Mouse (Mus musculus) lung, postnatal 0 days (tissue): Measurements from ENCODE around the gene Birc6. TPM values are rescaled to one million over a fixed set of nuclear protein-coding genes. Genes with fewer than 3 reads are reported as not detected.

Source experiments
- ATAC-seq: fragments of 200-750 bp; cut with Nextera tagmentation; 2 replicates; pipeline ENCODE4 v1.8.0; 2017; ENCODE audit warnings: moderate library complexity
- DNase-seq: peaks from one replicate; pipeline ENCODE4 v3.0.0-alpha.2; 2016; ENCODE audit warnings: low spot score
- H3K27ac ChIP-seq: fragments of 300-500 bp; sonication (generic); 2 replicates; pipeline ENCODE4 v1.5.1; 2014; ENCODE audit warnings: antibody characterized with exemption, mild to moderate bottlenecking, low read length, mixed read lengths
- H3K27me3 ChIP-seq: fragments of 300-500 bp; sonication (generic); replicated peaks from 2 replicates; pipeline ENCODE4 v1.6.1; 2014; ENCODE audit warnings: low read length, mixed read lengths; ENCODE audit not compliant: insufficient read depth
- H3K36me3 ChIP-seq: fragments of 300-500 bp; sonication (generic); 2 replicates; pipeline ENCODE4 v1.6.1; 2014; ENCODE audit warnings: low read length, mixed read lengths; ENCODE audit not compliant: insufficient read depth
- H3K4me1 ChIP-seq: fragments of 300-500 bp; sonication (generic); 2 replicates; pipeline ENCODE4 v1.6.1; 2014; ENCODE audit warnings: antibody characterized with exemption, low read depth, low read length, mixed read lengths; ENCODE audit not compliant: insufficient read depth
- H3K4me2 ChIP-seq: fragments of 300-500 bp; sonication (generic); replicated peaks from 2 replicates; pipeline ENCODE4 v1.6.1; 2014; ENCODE audit warnings: low read depth, mild to moderate bottlenecking, low read length, moderate library complexity, mixed read lengths
- H3K4me3 ChIP-seq: fragments of 300-500 bp; sonication (generic); 2 replicates; pipeline ENCODE4 v1.5.1; 2014; ENCODE audit warnings: low read depth, low read length
- H3K9ac ChIP-seq: fragments of 300-500 bp; sonication (generic); replicated peaks from 2 replicates; pipeline ENCODE4 v1.6.1; 2014; ENCODE audit warnings: low read depth, mild to moderate bottlenecking
- H3K9me3 ChIP-seq: fragments of 300-500 bp; sonication (generic); 2 replicates; pipeline ENCODE4 v1.6.1; 2016; ENCODE audit warnings: low read length, mixed read lengths
- CTCF ChIP-seq: IDR thresholded peaks from 2 replicates; pipeline ENCODE4 v1.5.1; 2016; ENCODE audit warnings: antibody characterized with exemption, mild to moderate bottlenecking
- EP300 ChIP-seq: IDR thresholded peaks from 2 replicates; pipeline ENCODE4 v1.6.1; 2016; ENCODE audit warnings: antibody characterized with exemption, mild to moderate bottlenecking, control low read depth
- WGBS: fragments of 180-500 bp; shearing (Covaris S2); extraction: QIAGEN DNeasy Blood & Tissue Kit; methylation state at CpG from one replicate; pipeline ENCODE4 v1.1.7; 2014; 5-methylcytosine and 5-hydroxymethylcytosine counted together
- polyA plus RNA-seq: library from polyadenylated mRNA; unstranded; fragments of >200 nt; fragmentation: Nextera tagmentation; extraction: Ambion mirVana; gene quantifications from 2 replicates; pipeline ENCODE4 v1.2.1, GENCODE M21; 2015

Gene Birc6
- polyA plus RNA-seq, 1 experiment from 2014 or later, result 108 TPM

- Histone ChIP-seq H3K4me2 (no peak overlapping the region), H3K9me3 (no peaks in the 10 kb centered on the region), H3K9ac (no peak overlapping the region), H3K27ac (no peak overlapping the region), H3K4me3 (no peak overlapping the region), H3K27me3 (no peaks in the 10 kb centered on the region), H3K36me3 (peaks cover 11% of the 10 kb centered on the region), H3K4me1 (no peaks in the 10 kb centered on the region)
- ATAC-seq (no peak), DNase-seq (no peak)
- TF ChIP-seq EP300, result no peak
- TF ChIP-seq CTCF, result no peak
- WGBS, result 76% methylated on average over 4 of the region's 4 CpGs
Observed at GRCm38 (mm10) chr17:74500204-74500603, 27.9 kb upstream of the Birc6 start.

GRCm38 (mm10) chr17:74501085-74501484 lies 27.0 kb upstream of the Birc6 start:
- TF ChIP-seq CTCF (no peak), EP300 (no peak)
- ATAC-seq, result no peak
- no peak overlapping the region for H3K4me3 ChIP-seq
- H3K9ac ChIP-seq, result no peak overlapping the region
- peaks cover 5% of the 10 kb centered on the region for H3K36me3 ChIP-seq
- H3K4me2 ChIP-seq, result no peak overlapping the region
- no peak for DNase-seq
- no peaks in the 10 kb centered on the region for H3K27me3 ChIP-seq
- no peaks in the 10 kb centered on the region for H3K4me1 ChIP-seq
- H3K9me3 ChIP-seq, result no peaks in the 10 kb centered on the region
- no peak overlapping the region for H3K27ac ChIP-seq

- WGBS, result 67% methylated on average over 2 of the region's 2 CpGs
Observed at GRCm38 (mm10) chr17:74507934-74508333, 20.2 kb upstream of the Birc6 start.

GRCm38 (mm10) chr17:74508600-74508999 lies 19.5 kb upstream of the Birc6 start:
- Histone ChIP-seq H3K9me3 (no peaks in the 10 kb centered on the region), H3K4me3 (no peak overlapping the region), H3K27me3 (no peaks in the 10 kb centered on the region), H3K27ac (no peak overlapping the region), H3K4me2 (no peak overlapping the region), H3K4me1 (no peaks in the 10 kb centered on the region), H3K36me3 (no peaks in the 10 kb centered on the region), H3K9ac (no peak overlapping the region)
- DNase-seq, result no peak
- TF ChIP-seq EP300 (no peak), CTCF (no peak)
- 83% methylated on average over 3 of the region's 3 CpGs for WGBS
- ATAC-seq, result no peak

More at GRCm38 (mm10) chr17:74507934-74508333, 20.2 kb upstream of the Birc6 start:
- no peaks in the 10 kb centered on the region for H3K27me3 ChIP-seq
- H3K27ac ChIP-seq, result no peak overlapping the region
- no peak overlapping the region for H3K4me2 ChIP-seq
- DNase-seq (no peak), ATAC-seq (no peak)
- TF ChIP-seq CTCF (no peak), EP300 (no peak)
- H3K36me3 ChIP-seq, result no peaks in the 10 kb centered on the region
- H3K4me1 ChIP-seq, result no peaks in the 10 kb centered on the region
- no peaks in the 10 kb centered on the region for H3K9me3 ChIP-seq
- H3K4me3 ChIP-seq, result no peak overlapping the region
- no peak overlapping the region for H3K9ac ChIP-seq

- Histone ChIP-seq H3K9ac (no peak overlapping the region), H3K27me3 (no peaks in the 10 kb centered on the region), H3K4me1 (no peaks in the 10 kb centered on the region), H3K36me3 (no peaks in the 10 kb centered on the region), H3K27ac (no peak overlapping the region), H3K4me2 (no peak overlapping the region), H3K9me3 (no peaks in the 10 kb centered on the region), H3K4me3 (no peak overlapping the region)
- no peak for ATAC-seq
- WGBS, result 80% methylated on average over 2 of the region's 2 CpGs
- DNase-seq, result no peak
- TF ChIP-seq CTCF (no peak), EP300 (no peak)
Observed at GRCm38 (mm10) chr17:74512308-74512707, 15.8 kb upstream of the Birc6 start.

GRCm38 (mm10) chr17:74522797-74523723 lies 5.0 kb upstream of the Birc6 start:
- Histone ChIP-seq H3K27ac (no peak overlapping the region), H3K4me2 (no peak overlapping the region), H3K9me3 (no peaks in the 10 kb centered on the region), H3K27me3 (no peaks in the 10 kb centered on the region), H3K36me3 (no peaks in the 10 kb centered on the region), H3K9ac (no peak overlapping the region), H3K4me3 (no peak overlapping the region), H3K4me1 (no peaks in the 10 kb centered on the region)
- TF ChIP-seq EP300 (no peak), CTCF (no peak)
- 80% methylated on average over 8 of the region's 8 CpGs for WGBS
- peak; percentile 17 for DNase-seq
- no peak for ATAC-seq
